Mouse (Mus musculus) spleen, adult 18-20 months (tissue): Measurements from ENCODE around the gene Kiz.

Experiments
- DNase-seq, 2 experiments: peaks; one replicate each; pipeline ENCODE4 v3.0.0; 2022; ENCODE audit warnings: mixed read lengths in 2 of 2

Gene Kiz

GRCm38 (mm10) chr2:146984831-146985230 lies 129.2 kb downstream of the Kiz start:
- no peak for DNase-seq

- no peak for DNase-seq
Observed at GRCm38 (mm10) chr2:146985807-146986206, 130.1 kb downstream of the Kiz start.

- no peak for DNase-seq
Observed at GRCm38 (mm10) chr2:146986429-146986828, 130.8 kb downstream of the Kiz start.

GRCm38 (mm10) chr2:147007265-147007664 lies 151.6 kb downstream of the Kiz start:
- DNase-seq, result no peak

- no peak for DNase-seq
Observed at GRCm38 (mm10) chr2:147009084-147009483, 153.4 kb downstream of the Kiz start.

GRCm38 (mm10) chr2:147010141-147010540 lies 154.5 kb downstream of the Kiz start:
- DNase-seq, result peak; percentile 16 to 20

GRCm38 (mm10) chr2:147010952-147011351 lies 155.3 kb downstream of the Kiz start:
- DNase-seq, result no peak

GRCm38 (mm10) chr2:147011474-147012140 lies 155.9 kb downstream of the Kiz start:
- peak; percentile 6 to 16 for DNase-seq

GRCm38 (mm10) chr2:147012141-147012622 lies 156.5 kb downstream of the Kiz start:
- DNase-seq, result peak; percentile 6 to 29

GRCm38 (mm10) chr2:147012623-147013184 lies 157.0 kb downstream of the Kiz start, which contains the start of gene Xrn2:
Gene Xrn2, plus strand, starts transcription at chr2:147012996.
- peak; percentile 91 to 93 for DNase-seq

GRCm38 (mm10) chr2:147013194-147013969 lies 157.7 kb downstream of the Kiz start:
- no peak for DNase-seq

- no peak for DNase-seq
Observed at GRCm38 (mm10) chr2:147014101-147014886, 158.6 kb downstream of the Kiz start.
